Mouse (Mus musculus): ENCODE data around the gene Slc39a2.
A peak's percentile ranks its signal among the peaks of the same experiment; 100 is the strongest.
"Not testable (repeated sequence)": the region's sequence is repeated elsewhere in the genome, so short reads cannot be mapped to it uniquely, and the experiment has no call there.

Gene Slc39a2

GRCm38 (mm10) chr14:51902806-51903710 is 10.4 kb downstream of the Slc39a2 start:
- DNase-seq (ENCODE audit: low spot score), result peak; percentile 54

- no peak for DNase-seq (ENCODE audit: low spot score)
These were observed 11.1 kb downstream of the Slc39a2 start for GRCm38 (mm10) chr14:51903782-51904181.

- no peak for DNase-seq (ENCODE audit: low spot score)
These were observed 12.0 kb downstream of the Slc39a2 start for GRCm38 (mm10) chr14:51904706-51905105.

- DNase-seq (ENCODE audit: low spot score), result no peak
These were observed 13.4 kb downstream of the Slc39a2 start for GRCm38 (mm10) chr14:51906102-51906501.

- no peak for DNase-seq (ENCODE audit: low spot score)
These were observed 18.6 kb downstream of the Slc39a2 start for GRCm38 (mm10) chr14:51911301-51911700.

- no peak for DNase-seq (ENCODE audit: low spot score)
These were observed 19.8 kb downstream of the Slc39a2 start for GRCm38 (mm10) chr14:51912391-51913061.

GRCm38 (mm10) chr14:51913062-51913959 is 20.6 kb downstream of the Slc39a2 start:
- peak; percentile 55 for DNase-seq (ENCODE audit: low spot score)

- peak; percentile 45 for DNase-seq (ENCODE audit: low spot score)
These were observed 21.5 kb downstream of the Slc39a2 start, which contains the start of gene Ndrg2 for GRCm38 (mm10) chr14:51913960-51914762. Gene Ndrg2 (minus strand): TSS chr14:51914158.

- DNase-seq (ENCODE audit: low spot score), result no peak
These were observed 22.3 kb downstream of the Slc39a2 start for GRCm38 (mm10) chr14:51915030-51915429.

- no peak for DNase-seq (ENCODE audit: low spot score)
These were observed 23.9 kb downstream of the Slc39a2 start for GRCm38 (mm10) chr14:51916539-51916938.

- no peak for DNase-seq (ENCODE audit: low spot score)
These were observed 25.4 kb downstream of the Slc39a2 start, which contains the start of gene Tppp2 for GRCm38 (mm10) chr14:51918125-51918524. Gene Tppp2 (plus strand): TSS chr14:51918425.

GRCm38 (mm10) chr14:51918966-51919365 is 26.3 kb downstream of the Slc39a2 start:
- no peak for DNase-seq (ENCODE audit: low spot score)

- DNase-seq (ENCODE audit: low spot score), result no peak
These were observed 29.3 kb downstream of the Slc39a2 start for GRCm38 (mm10) chr14:51921759-51922570.

GRCm38 (mm10) chr14:51922571-51922865 is 29.8 kb downstream of the Slc39a2 start, which contains the start of gene Rnase13:
Gene Rnase13 (minus strand): TSS chr14:51922773.
- no peak for DNase-seq (ENCODE audit: low spot score)

- DNase-seq (ENCODE audit: low spot score), result no peak
These were observed 30.2 kb downstream of the Slc39a2 start for GRCm38 (mm10) chr14:51922910-51923309.

- DNase-seq (ENCODE audit: low spot score), result no peak
These were observed 30.8 kb downstream of the Slc39a2 start for GRCm38 (mm10) chr14:51923492-51923891.

- not testable (repeated sequence) for DNase-seq (ENCODE audit: low spot score)
These were observed 34.2 kb downstream of the Slc39a2 start for GRCm38 (mm10) chr14:51926930-51927329.

GRCm38 (mm10) chr14:51929309-51929943 is 36.7 kb downstream of the Slc39a2 start:
- no peak for DNase-seq (ENCODE audit: low spot score)

- no peak for DNase-seq (ENCODE audit: low spot score)
These were observed 37.3 kb downstream of the Slc39a2 start for GRCm38 (mm10) chr14:51929968-51930367.

GRCm38 (mm10) chr14:51930824-51931223 is 38.1 kb downstream of the Slc39a2 start:
- DNase-seq (ENCODE audit: low spot score), result no peak
